Mouse (Mus musculus): ENCODE data around the gene Slc39a10.
"Not testable (repeated sequence)": the region's sequence is repeated elsewhere in the genome, so short reads cannot be mapped to it uniquely, and the experiment has no call there.

DNA sequence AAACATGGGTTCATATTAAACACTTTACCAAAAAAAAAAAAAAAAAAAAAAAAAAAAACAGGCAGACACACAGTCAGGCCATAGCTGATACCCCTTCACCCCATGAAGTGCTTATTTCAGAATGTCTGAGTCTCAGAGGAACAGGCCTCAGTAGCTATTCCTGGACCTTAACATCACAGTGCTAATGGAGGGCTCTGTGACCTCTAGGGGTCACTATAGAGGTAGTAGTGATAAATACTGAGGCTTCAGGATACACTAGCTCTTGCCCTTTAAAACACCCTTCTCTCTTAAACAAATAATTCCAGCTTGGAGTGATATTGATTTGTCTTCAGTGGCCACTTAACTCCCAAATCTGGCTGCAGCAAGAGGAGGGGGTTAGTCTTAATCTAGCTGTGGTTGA, 123.3 kb downstream of the Slc39a10 start:
- TF ChIP-seq FLI1 (IDR thresholded peaks at IDR 0.05; ENCODE audit: low read length); GATA1 (IDR thresholded peaks at IDR 0.05; ENCODE audit: borderline replicate concordance, low read length): not testable (repeated sequence)
